Mouse (Mus musculus) MN1 (cell line): Measurements from ENCODE around the gene Wdr92.
"Not testable (repeated sequence)": the region's sequence is repeated elsewhere in the genome, so short reads cannot be mapped to it uniquely, and the experiment has no call there.

Source experiments
- DNase-seq: peaks from one replicate; pipeline ENCODE4 v3.0.0-alpha.2; 2016; ENCODE audit warnings: low spot score

Gene Wdr92

DNA sequence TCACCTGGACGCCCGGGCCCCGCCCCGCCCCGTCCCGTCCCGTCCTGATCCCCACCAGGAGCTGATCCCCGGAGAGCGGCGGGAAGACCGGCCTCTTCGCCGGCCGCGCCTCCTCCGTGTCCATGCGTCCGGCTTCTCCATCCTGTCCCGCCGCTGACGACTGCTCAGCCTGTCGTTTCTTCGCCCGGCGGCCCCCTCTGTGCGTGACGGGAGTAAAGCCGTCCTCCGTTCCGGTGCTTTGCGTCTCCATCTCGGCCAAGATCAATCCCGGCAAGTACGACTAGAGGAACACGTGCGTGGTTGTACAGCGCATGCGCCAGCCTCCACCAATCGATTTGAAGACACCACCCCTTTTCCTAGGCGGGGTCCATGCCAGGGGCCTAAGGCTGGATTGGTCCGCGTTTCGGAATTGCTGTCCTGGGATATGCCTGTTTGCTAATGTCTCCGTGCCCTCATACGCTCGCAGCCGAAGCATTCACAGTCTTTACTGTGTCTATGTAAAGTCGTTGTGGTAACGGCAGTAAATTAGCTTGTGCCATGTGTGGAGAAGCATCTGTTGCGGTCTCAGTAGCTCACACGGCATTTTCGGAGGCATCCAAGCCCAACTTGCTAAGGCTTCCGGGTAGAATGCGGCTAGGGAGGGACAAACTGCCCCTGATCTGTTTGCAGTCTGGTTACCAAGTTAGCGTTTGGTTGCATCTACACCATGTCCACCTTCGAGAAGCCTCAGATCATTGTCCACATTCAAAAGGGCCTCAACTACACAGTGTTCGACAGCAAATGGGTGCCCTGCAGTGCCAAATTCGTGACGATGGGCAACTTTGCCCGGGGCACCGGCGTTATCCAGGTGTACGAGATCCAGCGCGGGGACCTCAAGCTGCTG is 29.6 kb downstream of the Wdr92 start, which contains the start of gene Pno1:
TSS of gene Pno1 (minus strand) at position 311 of the 883 bp plus-strand sequence.
- DNase-seq = peak; percentile 98

DNA sequence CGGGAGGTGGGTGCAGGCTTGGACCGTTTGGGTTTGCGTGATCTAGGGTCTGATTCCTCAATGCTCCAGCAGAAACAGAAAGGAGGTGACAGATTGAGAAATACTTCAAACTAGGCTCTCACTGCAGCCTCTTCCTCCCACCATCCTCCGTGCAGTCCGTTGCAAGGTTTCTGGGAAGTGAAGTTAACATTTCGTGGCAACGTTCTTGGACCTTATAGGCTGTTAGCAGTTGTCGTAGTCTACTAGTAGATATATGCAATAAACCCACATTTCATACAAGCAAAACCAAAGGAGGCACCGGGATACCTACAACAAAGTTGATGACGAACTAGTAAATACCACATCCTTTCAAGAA is 30.2 kb downstream of the Wdr92 start:
- no peak for DNase-seq

GRCm38 (mm10) chr11:17212903-17213509 is 31.1 kb downstream of the Wdr92 start:
- no peak for DNase-seq

DNA sequence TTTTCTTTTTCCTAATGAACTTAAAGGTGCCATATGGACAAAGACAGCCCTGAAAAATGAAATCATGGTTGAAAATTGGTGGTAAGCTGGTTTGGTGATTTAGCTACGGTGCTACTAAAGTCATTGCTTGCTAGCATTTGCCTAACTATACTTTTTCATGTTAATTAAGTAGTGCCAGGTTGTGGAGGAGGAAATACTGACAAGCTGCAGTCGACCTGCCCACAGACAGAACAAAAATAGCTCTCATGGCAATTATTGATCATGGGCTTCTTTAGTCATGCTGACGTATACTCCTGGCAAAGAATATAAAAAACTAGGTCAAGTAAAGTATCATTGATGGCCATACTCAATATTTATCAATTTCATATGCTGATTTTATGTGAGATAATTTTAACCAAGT is 33.6 kb downstream of the Wdr92 start:
- DNase-seq = no peak

GRCm38 (mm10) chr11:17221126-17221525 is 39.2 kb downstream of the Wdr92 start:
- no peak for DNase-seq

GRCm38 (mm10) chr11:17232792-17233191 is 50.9 kb downstream of the Wdr92 start:
- peak; percentile 91 for DNase-seq

GRCm38 (mm10) chr11:17236449-17237037 is 54.6 kb downstream of the Wdr92 start:
- no peak for DNase-seq

DNA sequence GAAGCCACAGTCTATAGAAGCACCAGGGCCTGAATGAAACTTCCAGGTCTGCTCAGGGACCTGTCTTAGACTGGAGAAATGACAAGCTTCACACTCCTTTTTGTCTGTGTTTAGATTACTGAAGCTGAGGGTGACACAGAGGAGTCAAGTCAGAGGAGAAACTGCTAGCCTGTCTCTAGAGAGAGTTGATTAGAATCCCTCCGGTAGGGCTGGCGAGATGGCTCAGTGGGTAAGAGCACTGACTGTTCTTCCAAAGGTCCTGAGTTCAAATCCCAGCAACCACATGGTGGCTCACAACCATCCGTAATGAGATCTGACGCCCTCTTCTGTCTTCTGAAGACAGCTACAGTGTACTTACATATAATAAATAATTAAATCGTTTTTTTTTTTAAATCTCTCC is 56.7 kb downstream of the Wdr92 start:
- DNase-seq = not testable (repeated sequence)

- no peak for DNase-seq
Observed at GRCm38 (mm10) chr11:17248715-17249114, 66.8 kb downstream of the Wdr92 start.

GRCm38 (mm10) chr11:17256813-17257365 is 75.0 kb downstream of the Wdr92 start:
- DNase-seq = peak; percentile 52

DNA sequence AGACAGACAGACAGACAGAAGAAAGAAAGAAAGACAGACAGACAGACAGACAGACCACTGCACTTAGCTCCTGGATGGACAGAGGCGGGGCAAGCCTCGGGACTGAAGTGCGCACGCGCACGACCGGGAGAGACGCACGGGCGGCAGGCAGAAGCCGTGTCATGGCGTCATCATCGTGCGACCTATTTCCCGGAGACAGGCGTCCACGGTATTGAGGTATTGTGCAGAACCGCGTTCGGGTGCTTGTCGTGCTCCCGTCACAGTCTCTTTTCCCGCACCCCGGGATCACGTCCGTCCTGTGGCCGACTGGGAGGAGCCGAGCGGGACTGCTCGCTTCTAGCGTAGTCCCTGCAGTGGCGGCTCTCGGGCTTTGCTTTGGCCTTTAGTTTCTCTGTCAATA is 75.5 kb downstream of the Wdr92 start, which contains the start of gene C1d:
TSS of gene C1d (plus strand) at position 137 of the 400 bp plus-strand sequence.
- peak; percentile 99 for DNase-seq

DNA sequence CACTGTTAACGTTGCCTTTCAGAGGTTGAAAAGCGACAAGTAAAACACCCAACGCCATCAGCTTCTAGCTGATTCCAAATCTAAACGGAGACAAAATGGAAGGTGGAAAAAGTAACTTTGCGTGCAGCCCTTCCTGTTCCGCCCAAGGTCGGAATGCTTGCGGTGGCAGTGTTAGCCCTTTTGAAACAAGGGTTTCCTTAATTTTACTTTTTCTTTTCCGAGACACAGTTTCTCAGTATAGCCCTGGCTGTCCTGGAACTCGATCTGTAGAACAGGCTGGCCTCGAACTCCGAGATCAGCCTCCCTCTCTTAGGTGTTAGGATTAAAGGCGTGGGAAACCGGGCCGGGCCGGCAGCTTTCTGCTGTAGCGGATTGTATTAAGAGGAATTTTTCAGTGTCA is 76.0 kb downstream of the Wdr92 start:
- DNase-seq = peak; percentile 54

DNA sequence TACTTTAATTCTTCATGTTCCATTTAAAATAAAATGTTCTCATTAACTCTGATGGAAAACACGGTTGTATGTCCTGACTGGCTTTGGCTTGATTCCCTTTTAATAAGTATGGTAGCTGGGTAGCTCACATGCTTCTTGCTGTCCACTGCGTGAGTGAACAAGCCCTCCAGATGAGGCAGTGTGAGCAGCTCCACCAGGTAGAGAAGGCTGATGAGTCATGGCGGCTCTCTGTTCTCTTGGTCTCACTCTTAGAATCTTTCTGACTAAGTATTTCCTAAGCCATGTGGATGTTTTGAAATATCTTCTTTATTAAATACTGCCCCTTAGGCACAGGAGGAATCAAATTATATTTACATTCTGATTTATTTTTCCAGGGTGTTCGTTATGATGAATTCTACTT is 85.3 kb downstream of the Wdr92 start:
- no peak for DNase-seq

DNA sequence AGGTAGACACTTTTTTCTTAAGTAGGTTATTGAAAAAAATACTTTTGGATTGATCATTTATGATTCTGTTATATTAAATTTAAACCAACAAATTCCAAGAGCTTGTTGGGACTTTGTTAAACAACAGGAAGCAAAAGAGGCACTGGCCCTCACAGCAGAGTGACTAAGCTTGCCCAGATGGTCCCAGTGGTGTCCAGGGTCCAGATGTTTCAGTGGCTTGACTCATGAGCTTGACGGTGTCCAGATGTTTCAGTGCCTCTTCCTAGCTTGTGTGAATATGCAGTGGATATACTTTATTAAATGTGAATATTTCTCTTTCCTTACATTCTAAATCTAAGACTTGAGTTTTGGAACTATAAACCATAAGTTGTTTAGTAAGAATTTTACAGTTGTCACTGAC is 86.9 kb downstream of the Wdr92 start:
- peak; percentile 54 for DNase-seq

- DNase-seq = peak; percentile 78
Observed at GRCm38 (mm10) chr11:17279959-17280358, 98.1 kb downstream of the Wdr92 start.
